Mouse (Mus musculus): ENCODE measurements around the gene 2610021A01Rik.
A peak's percentile ranks its signal among the peaks of the same experiment; 100 is the strongest.
"Not testable (repeated sequence)": the region's sequence is repeated elsewhere in the genome, so short reads cannot be mapped to it uniquely, and the experiment has no call there.

The 2610021A01Rik gene

GRCm38 (mm10) chr7:41599034-41599813 is at the start of gene 2610021A01Rik:
Gene 2610021A01Rik (plus strand): TSS chr7:41599230.
- DNase-seq, result peak; percentile 79

GRCm38 (mm10) chr7:41560681-41561080 is 38.3 kb upstream of the 2610021A01Rik start:
- no peak for DNase-seq

- DNase-seq, result not testable (repeated sequence)
Measured at GRCm38 (mm10) chr7:41573562-41573961, 25.5 kb upstream of the 2610021A01Rik start, which contains the start of gene Gm6871. Gene Gm6871 (minus strand): TSS chr7:41573662.

- DNase-seq, result no peak
Measured at GRCm38 (mm10) chr7:41577956-41578355, 21.1 kb upstream of the 2610021A01Rik start.

- DNase-seq, result no peak
Measured at GRCm38 (mm10) chr7:41582028-41582427, 17.0 kb upstream of the 2610021A01Rik start.

- DNase-seq, result not testable (repeated sequence)
Measured at GRCm38 (mm10) chr7:41587831-41588230, 11.2 kb upstream of the 2610021A01Rik start.

GRCm38 (mm10) chr7:41598615-41599014 is 415 bp upstream of the 2610021A01Rik start:
- no peak for DNase-seq

- no peak for DNase-seq
Measured at GRCm38 (mm10) chr7:41599932-41600548, 1.0 kb downstream of the 2610021A01Rik start.

GRCm38 (mm10) chr7:41611654-41612053 is 12.6 kb downstream of the 2610021A01Rik start:
- no peak for DNase-seq

- not testable (repeated sequence) for DNase-seq
Measured at GRCm38 (mm10) chr7:41616241-41616640, 17.2 kb downstream of the 2610021A01Rik start.

- DNase-seq, result peak; percentile 94
Measured at GRCm38 (mm10) chr7:41632409-41633220, 33.6 kb downstream of the 2610021A01Rik start, which contains the start of gene Zfp788. Gene Zfp788 (plus strand): TSS chr7:41633203.

- DNase-seq, result peak; percentile 94
Measured at GRCm38 (mm10) chr7:41633221-41633984, 34.4 kb downstream of the 2610021A01Rik start.

- not testable (repeated sequence) for DNase-seq
Measured at GRCm38 (mm10) chr7:41674326-41674725, 75.3 kb downstream of the 2610021A01Rik start.
